Mouse (Mus musculus) forebrain, embryonic 12.5 days (tissue): ENCODE data around the gene Zfp719. TPM values are rescaled to one million over a fixed set of nuclear protein-coding genes. Genes with fewer than 3 reads are reported as not detected.

Experiments used
- ATAC-seq: fragments of 200-750 bp; cut with Nextera tagmentation; 2 replicates; pipeline ENCODE4 v1.8.0; 2017; ENCODE audit warnings: moderate TSS enrichment; ENCODE audit not compliant: low FRiP score
- H3K27ac ChIP-seq: fragments of 300-500 bp; sonication (generic); 2 replicates; pipeline ENCODE4 v1.5.1; 2016; ENCODE audit warnings: mild to moderate bottlenecking
- H3K27me3 ChIP-seq: fragments of 300-500 bp; sonication (generic); 2 replicates; pipeline ENCODE4 v1.6.1; 2016; ENCODE audit warnings: mild to moderate bottlenecking
- H3K36me3 ChIP-seq: fragments of 300-500 bp; sonication (generic); replicated peaks from 2 replicates; pipeline ENCODE4 v1.6.1; 2016; ENCODE audit warnings: mild to moderate bottlenecking
- H3K4me1 ChIP-seq: fragments of 300-500 bp; sonication (generic); 2 replicates; pipeline ENCODE4 v1.6.1; 2016
- H3K4me2 ChIP-seq: fragments of 300-500 bp; sonication (generic); 2 replicates; pipeline ENCODE4 v1.6.1; 2016; ENCODE audit warnings: mild to moderate bottlenecking, moderate library complexity
- H3K4me3 ChIP-seq: fragments of 300-500 bp; sonication (generic); replicated peaks from 2 replicates; pipeline ENCODE4 v1.5.1; 2016; ENCODE audit warnings: mild to moderate bottlenecking
- H3K9ac ChIP-seq: fragments of 300-500 bp; sonication (generic); 2 replicates; pipeline ENCODE4 v1.6.1; 2016; ENCODE audit warnings: mild to moderate bottlenecking
- H3K9me3 ChIP-seq: fragments of 300-500 bp; sonication (generic); 2 replicates; pipeline ENCODE4 v1.6.1; 2016
- WGBS: fragments of 180-500 bp; shearing (Covaris S2); methylation state at CpG from one replicate; pipeline ENCODE4 v1.1.7; 2016; 5-methylcytosine and 5-hydroxymethylcytosine counted together
- polyA plus RNA-seq: library from polyadenylated mRNA; unstranded; fragments of >200 nt; fragmentation: Nextera tagmentation; extraction: Ambion mirVana; gene quantifications from 2 replicates; pipeline ENCODE4 v1.2.1, GENCODE M21; 2016

Zfp719 gene
- polyA plus RNA-seq, 1 experiment from 2014 or later: 14.6 TPM

- Histone ChIP-seq H3K4me2 (no peak overlapping the region), H3K4me1 (no peaks in the 10 kb centered on the region), H3K9me3 (no peaks in the 10 kb centered on the region), H3K4me3 (no peak overlapping the region), H3K27ac (no peak overlapping the region), H3K36me3 (no peaks in the 10 kb centered on the region), H3K27me3 (no peaks in the 10 kb centered on the region; the same call in 1 of the 2 replicates), H3K9ac (no peak overlapping the region)
- WGBS: 84% methylated on average over 1 of the region's 1 CpGs
- ATAC-seq: no peak
These were observed 22.5 kb upstream of the Zfp719 start for GRCm38 (mm10) chr7:43556901-43557300.

GRCm38 (mm10) chr7:43562006-43562633, 17.3 kb upstream of the Zfp719 start, which contains the start of gene Zfp658:
Zfp658 (plus strand) TSS chr7:43562256.
- Histone ChIP-seq H3K4me1 (peaks cover 14% of the 10 kb centered on the region), H3K36me3 (peaks cover 17% of the 10 kb centered on the region), H3K9ac (peak within 1 kb of the TSS; percentile 74), H3K4me3 (peak within 1 kb of the TSS; percentile 74), H3K9me3 (no peaks in the 10 kb centered on the region), H3K27me3 (no peaks in the 10 kb centered on the region; the same call in 1 of the 2 replicates), H3K4me2 (peak within 1 kb of the TSS; percentile 72), H3K27ac (peak within 1 kb of the TSS; percentile 92)
- WGBS: under 1% methylated on average over 27 of the region's 27 CpGs
- peak; percentile 92 for ATAC-seq

GRCm38 (mm10) chr7:43562651-43563070, 16.7 kb upstream of the Zfp719 start:
- Histone ChIP-seq H3K36me3 (peaks cover 22% of the 10 kb centered on the region), H3K27me3 (no peaks in the 10 kb centered on the region; the same call in 1 of the 2 replicates), H3K9ac (peak overlapping the region; percentile 74), H3K4me3 (peak overlapping the region; percentile 74), H3K9me3 (no peaks in the 10 kb centered on the region), H3K4me2 (peak overlapping the region; percentile 72), H3K4me1 (peaks cover 14% of the 10 kb centered on the region), H3K27ac (peak overlapping the region; percentile 92)
- WGBS: 0% methylated on average over 10 of the region's 10 CpGs
- peak; percentile 21; the same call in 1 of the 2 replicates for ATAC-seq

GRCm38 (mm10) chr7:43563300-43563699, 16.1 kb upstream of the Zfp719 start:
- ATAC-seq: no peak
- Histone ChIP-seq H3K9me3 (no peaks in the 10 kb centered on the region), H3K9ac (peak overlapping the region; percentile 74), H3K27ac (no peak overlapping the region), H3K27me3 (no peaks in the 10 kb centered on the region), H3K36me3 (peaks cover 29% of the 10 kb centered on the region), H3K4me1 (peaks cover 14% of the 10 kb centered on the region), H3K4me2 (peak overlapping the region; percentile 72), H3K4me3 (peak overlapping the region; percentile 74)
- WGBS: 55% methylated on average over 6 of the region's 6 CpGs

GRCm38 (mm10) chr7:43571216-43571615, 8.2 kb upstream of the Zfp719 start:
- H3K4me1 ChIP-seq: no peaks in the 10 kb centered on the region
- no peaks in the 10 kb centered on the region for H3K27me3 ChIP-seq
- no peak overlapping the region for H3K9ac ChIP-seq
- 93% methylated on average over 2 of the region's 2 CpGs for WGBS
- no peaks in the 10 kb centered on the region for H3K9me3 ChIP-seq
- H3K36me3 ChIP-seq: peaks cover 74% of the 10 kb centered on the region
- no peak overlapping the region for H3K4me2 ChIP-seq
- ATAC-seq: no peak
- H3K27ac ChIP-seq: no peak overlapping the region
- no peak overlapping the region for H3K4me3 ChIP-seq

- Histone ChIP-seq H3K9me3 (no peaks in the 10 kb centered on the region), H3K27ac (no peak overlapping the region; the same call in 1 of the 2 replicates), H3K27me3 (no peaks in the 10 kb centered on the region), H3K4me3 (peak overlapping the region; percentile 71), H3K9ac (peak overlapping the region; percentile 76), H3K4me2 (peak overlapping the region; percentile 74), H3K36me3 (peaks cover 18% of the 10 kb centered on the region), H3K4me1 (peaks cover 21% of the 10 kb centered on the region)
- 70% methylated on average over 5 of the region's 5 CpGs for WGBS
- ATAC-seq: no peak
These were observed 1.1 kb downstream of the Zfp719 start for GRCm38 (mm10) chr7:43580526-43580925.

GRCm38 (mm10) chr7:43584790-43585189, 5.4 kb downstream of the Zfp719 start:
- no peaks in the 10 kb centered on the region for H3K9me3 ChIP-seq
- no peak overlapping the region for H3K4me3 ChIP-seq
- 85% methylated on average over 5 of the region's 5 CpGs for WGBS
- ATAC-seq: no peak
- H3K27ac ChIP-seq: no peak overlapping the region
- no peaks in the 10 kb centered on the region for H3K27me3 ChIP-seq
- no peak overlapping the region for H3K4me2 ChIP-seq
- no peak overlapping the region for H3K9ac ChIP-seq
- peaks cover 59% of the 10 kb centered on the region for H3K36me3 ChIP-seq
- H3K4me1 ChIP-seq: peaks cover 21% of the 10 kb centered on the region

GRCm38 (mm10) chr7:43601884-43602283, 22.5 kb downstream of the Zfp719 start:
- Histone ChIP-seq H3K9me3 (no peaks in the 10 kb centered on the region), H3K9ac (no peak overlapping the region), H3K4me3 (no peak overlapping the region), H3K27ac (no peak overlapping the region), H3K27me3 (no peaks in the 10 kb centered on the region), H3K4me2 (no peak overlapping the region), H3K36me3 (no peaks in the 10 kb centered on the region), H3K4me1 (peaks cover 11% of the 10 kb centered on the region)
- 24% methylated on average over 5 of the region's 5 CpGs for WGBS
- ATAC-seq: no peak

- Histone ChIP-seq H3K9ac (peak within 1 kb of the TSS; percentile 45; the same call in 1 of the 2 replicates), H3K9me3 (no peaks in the 10 kb centered on the region), H3K27me3 (no peaks in the 10 kb centered on the region), H3K4me3 (peak within 1 kb of the TSS; percentile 46), H3K27ac (no peak within 1 kb of the TSS), H3K4me2 (peak within 1 kb of the TSS; percentile 87), H3K36me3 (no peaks in the 10 kb centered on the region), H3K4me1 (peaks cover 5% of the 10 kb centered on the region)
- WGBS: 17% methylated on average over 41 of the region's 41 CpGs
- peak; percentile 87 for ATAC-seq
These were observed 27.7 kb downstream of the Zfp719 start, which contains the start of gene Zfp819 for GRCm38 (mm10) chr7:43606896-43607742. Zfp819 (plus strand) TSS chr7:43607169.

- no peaks in the 10 kb centered on the region for H3K9me3 ChIP-seq
- WGBS: 51% methylated on average over 5 of the region's 5 CpGs
- H3K4me2 ChIP-seq: peak overlapping the region; percentile 87
- no peak overlapping the region for H3K27ac ChIP-seq
- no peak for ATAC-seq
- no peaks in the 10 kb centered on the region; the same call in 1 of the 2 replicates for H3K4me1 ChIP-seq
- H3K9ac ChIP-seq: no peak overlapping the region
- no peaks in the 10 kb centered on the region for H3K36me3 ChIP-seq
- no peaks in the 10 kb centered on the region for H3K27me3 ChIP-seq
- H3K4me3 ChIP-seq: peak overlapping the region; percentile 46; the same call in 1 of the 2 replicates
These were observed 28.4 kb downstream of the Zfp719 start for GRCm38 (mm10) chr7:43607743-43608287.

- Histone ChIP-seq H3K9ac (no peak overlapping the region), H3K9me3 (no peaks in the 10 kb centered on the region), H3K27me3 (no peaks in the 10 kb centered on the region), H3K36me3 (no peaks in the 10 kb centered on the region), H3K4me1 (no peaks in the 10 kb centered on the region; the same call in 1 of the 2 replicates), H3K4me3 (no peak overlapping the region), H3K4me2 (no peak overlapping the region), H3K27ac (no peak overlapping the region)
- ATAC-seq: no peak
- 82% methylated on average over 7 of the region's 7 CpGs for WGBS
These were observed 29.0 kb downstream of the Zfp719 start for GRCm38 (mm10) chr7:43608316-43608824.
